Mouse (Mus musculus) ES-Bruce4 (cell line): ENCODE measurements around the gene Acsl5.

Source experiments
- CTCF ChIP-seq: IDR thresholded peaks from one replicate; pipeline ENCODE4 v1.8.1; 2011; ENCODE audit warnings: low read depth, low read length
- EP300 ChIP-seq: IDR thresholded peaks from 2 replicates; pipeline ENCODE4 v1.6.1; 2011; ENCODE audit warnings: low read depth, low read length; ENCODE audit not compliant: insufficient read depth
- POLR2A ChIP-seq: IDR thresholded peaks from one replicate; pipeline ENCODE4 v1.8.1; 2011; ENCODE audit warnings: low read length; ENCODE audit not compliant: insufficient read depth

DNA sequence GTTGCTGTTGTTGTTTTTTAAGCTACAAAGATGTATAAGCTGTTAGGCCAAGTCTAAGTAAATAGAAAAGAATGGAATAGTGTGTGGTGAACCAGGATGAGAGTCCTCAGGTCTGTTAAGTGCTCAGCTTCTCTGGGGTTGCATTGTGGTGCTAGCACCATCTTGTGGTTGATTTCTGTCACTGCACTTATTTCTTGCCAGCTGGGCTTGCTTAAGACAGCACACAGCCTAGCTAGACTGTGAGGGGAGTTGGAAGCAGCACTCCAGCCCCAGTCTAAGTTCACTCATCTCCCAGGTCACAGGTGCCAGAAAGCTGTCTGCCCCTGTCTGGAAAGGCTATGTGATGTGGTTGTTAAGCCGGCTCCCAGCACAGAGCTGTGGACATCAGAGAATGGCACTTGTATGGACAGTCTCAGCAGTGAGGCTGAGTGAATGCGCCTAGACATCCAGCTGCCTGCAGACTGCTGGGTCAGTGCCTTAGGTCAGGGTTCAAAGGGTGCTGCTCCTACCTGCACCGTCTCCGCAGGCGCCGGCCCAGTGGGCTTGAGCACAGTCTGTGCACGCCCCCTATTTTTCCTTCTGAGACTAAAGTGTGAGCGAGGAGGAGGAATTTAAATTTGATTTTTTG lies 81.0 kb downstream of the Acsl5 start:
- TF ChIP-seq CTCF, result peak; percentile 71
- TF ChIP-seq POLR2A, result no peak
- TF ChIP-seq EP300, result no peak
